Mouse (Mus musculus) limb, embryonic 12.5 days (tissue): ENCODE measurements at regions not wholly inside any gene's neighbourhood (a gene's known extent, or its start where the extent isn't known, plus 50 kb on each side); places are given as distances from the start of the nearest gene placed in this dataset.

Experiments used
- ATAC-seq: fragments of 200-750 bp; cut with Nextera tagmentation; 2 replicates; pipeline ENCODE4 v1.8.0; 2017; ENCODE audit warnings: low read depth, moderate TSS enrichment; ENCODE audit not compliant: insufficient number of reproducible peaks, insufficient read depth, low FRiP score, low TSS enrichment
- H3K27ac ChIP-seq: fragments of 300-500 bp; sonication (generic); 2 replicates; pipeline ENCODE4 v1.5.1; 2016; ENCODE audit warnings: mild to moderate bottlenecking, moderate library complexity
- H3K27me3 ChIP-seq: fragments of 300-500 bp; sonication (generic); 2 replicates; pipeline ENCODE4 v1.6.1; 2016; ENCODE audit warnings: mild to moderate bottlenecking, moderate library complexity
- H3K36me3 ChIP-seq: fragments of 300-500 bp; sonication (generic); 2 replicates; pipeline ENCODE4 v1.6.1; 2016; ENCODE audit warnings: mild to moderate bottlenecking, moderate library complexity
- H3K4me1 ChIP-seq: fragments of 300-500 bp; sonication (generic); replicated peaks from 2 replicates; pipeline ENCODE4 v1.6.1; 2016
- H3K4me2 ChIP-seq: fragments of 300-500 bp; sonication (generic); 2 replicates; pipeline ENCODE4 v1.6.1; 2016; ENCODE audit warnings: mild to moderate bottlenecking, moderate library complexity
- H3K4me3 ChIP-seq: fragments of 300-500 bp; sonication (generic); replicated peaks from 2 replicates; pipeline ENCODE4 v1.5.1; 2016; ENCODE audit warnings: mild to moderate bottlenecking
- H3K9ac ChIP-seq: fragments of 300-500 bp; sonication (generic); replicated peaks from 2 replicates; pipeline ENCODE4 v1.6.1; 2016; ENCODE audit warnings: mild to moderate bottlenecking, moderate library complexity
- H3K9me3 ChIP-seq: fragments of 300-500 bp; sonication (generic); 2 replicates; pipeline ENCODE4 v1.6.1; 2016; ENCODE audit warnings: mild to moderate bottlenecking, moderate library complexity
- WGBS: fragments of 180-500 bp; shearing (Covaris S2); methylation state at CpG from one replicate; pipeline ENCODE4 v1.1.7; 2016; 5-methylcytosine and 5-hydroxymethylcytosine counted together

- H3K4me3 ChIP-seq, result no peak overlapping the region
- H3K4me2 ChIP-seq, result no peak overlapping the region
- no peak overlapping the region for H3K9ac ChIP-seq
- H3K27me3 ChIP-seq, result no peaks in the 10 kb centered on the region
- no peaks in the 10 kb centered on the region for H3K4me1 ChIP-seq
- WGBS, result 27% methylated on average over 3 of the region's 3 CpGs
- H3K9me3 ChIP-seq, result no peaks in the 10 kb centered on the region
- no peaks in the 10 kb centered on the region for H3K36me3 ChIP-seq
- ATAC-seq, result peak; percentile 52; the same call in 1 of the 2 replicates
- H3K27ac ChIP-seq, result no peak overlapping the region
These were observed 64.4 kb upstream of the Fst start for GRCm38 (mm10) chr13:114523116-114523515.

- no peak overlapping the region for H3K9ac ChIP-seq
- H3K4me2 ChIP-seq, result no peak overlapping the region
- WGBS, result 42% methylated on average over 9 of the region's 9 CpGs
- H3K36me3 ChIP-seq, result no peaks in the 10 kb centered on the region
- H3K9me3 ChIP-seq, result no peaks in the 10 kb centered on the region
- H3K4me3 ChIP-seq, result no peak overlapping the region
- no peaks in the 10 kb centered on the region for H3K4me1 ChIP-seq
- H3K27ac ChIP-seq, result no peak overlapping the region
- no peaks in the 10 kb centered on the region for H3K27me3 ChIP-seq
- no peak for ATAC-seq
These were observed 68.1 kb upstream of the Fst start for GRCm38 (mm10) chr13:114526856-114527255.

- 89% methylated on average over 11 of the region's 11 CpGs for WGBS
- no peak overlapping the region for H3K27ac ChIP-seq
- no peaks in the 10 kb centered on the region for H3K4me1 ChIP-seq
These were observed 71.5 kb upstream of the Fst start for GRCm38 (mm10) chr13:114530171-114530774.

DNA sequence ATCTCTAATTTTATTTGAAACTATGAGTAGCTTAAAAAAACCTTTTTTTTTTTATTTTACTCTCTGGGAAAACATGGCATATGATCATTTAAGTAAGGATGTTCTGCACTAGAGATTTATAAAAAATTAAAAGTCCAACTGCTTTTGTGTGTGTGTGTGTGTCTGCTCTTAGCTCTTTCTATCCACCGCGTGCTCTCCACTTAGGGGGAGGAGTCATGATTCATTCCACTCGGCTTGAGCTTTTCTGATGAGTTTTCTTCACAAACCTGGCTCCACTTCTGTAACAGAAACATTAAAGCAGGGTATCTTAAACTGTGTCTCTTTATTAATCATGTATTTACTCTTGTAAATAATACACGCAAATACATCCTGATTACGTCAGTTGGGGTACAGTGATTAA is 73.0 kb upstream of the Fst start:
- Histone ChIP-seq H3K36me3 (no peaks in the 10 kb centered on the region), H3K4me3 (no peak overlapping the region), H3K9ac (no peak overlapping the region), H3K27ac (no peak overlapping the region), H3K9me3 (no peaks in the 10 kb centered on the region), H3K4me1 (no peaks in the 10 kb centered on the region), H3K4me2 (no peak overlapping the region), H3K27me3 (no peaks in the 10 kb centered on the region)
- 87% methylated on average over 5 of the region's 5 CpGs for WGBS
- ATAC-seq, result no peak

More at GRCm38 (mm10) chr13:114530171-114530774, 71.5 kb upstream of the Fst start:
- no peak for ATAC-seq
- H3K4me3 ChIP-seq, result no peak overlapping the region
- no peak overlapping the region for H3K9ac ChIP-seq
- no peaks in the 10 kb centered on the region for H3K9me3 ChIP-seq
- H3K27me3 ChIP-seq, result no peaks in the 10 kb centered on the region
- no peaks in the 10 kb centered on the region for H3K36me3 ChIP-seq
- no peak overlapping the region for H3K4me2 ChIP-seq

GRCm38 (mm10) chr13:114532393-114533097 is 73.8 kb upstream of the Fst start:
- no peak overlapping the region for H3K4me3 ChIP-seq
- ATAC-seq, result no peak
- no peaks in the 10 kb centered on the region for H3K27me3 ChIP-seq
- no peaks in the 10 kb centered on the region for H3K9me3 ChIP-seq
- no peak overlapping the region for H3K4me2 ChIP-seq
- no peaks in the 10 kb centered on the region for H3K4me1 ChIP-seq
- WGBS, result 83% methylated on average over 8 of the region's 8 CpGs
- no peaks in the 10 kb centered on the region for H3K36me3 ChIP-seq
- no peak overlapping the region for H3K27ac ChIP-seq
- no peak overlapping the region for H3K9ac ChIP-seq

- Histone ChIP-seq H3K27me3 (no peaks in the 10 kb centered on the region), H3K4me1 (no peaks in the 10 kb centered on the region), H3K9ac (no peak overlapping the region), H3K4me3 (no peak overlapping the region), H3K36me3 (no peaks in the 10 kb centered on the region), H3K27ac (no peak overlapping the region), H3K4me2 (no peak overlapping the region), H3K9me3 (no peaks in the 10 kb centered on the region)
- no peak for ATAC-seq
- WGBS, result 77% methylated on average over 3 of the region's 3 CpGs
These were observed 75.8 kb upstream of the Fst start for GRCm38 (mm10) chr13:114534591-114534990.

GRCm38 (mm10) chr13:114535721-114536120 is 77.0 kb upstream of the Fst start:
- no peaks in the 10 kb centered on the region for H3K36me3 ChIP-seq
- no peak overlapping the region for H3K9ac ChIP-seq
- no peak overlapping the region for H3K27ac ChIP-seq
- H3K4me2 ChIP-seq, result no peak overlapping the region
- H3K9me3 ChIP-seq, result no peaks in the 10 kb centered on the region
- no peaks in the 10 kb centered on the region for H3K4me1 ChIP-seq
- 79% methylated on average over 1 of the region's 1 CpGs for WGBS
- no peak for ATAC-seq
- no peaks in the 10 kb centered on the region for H3K27me3 ChIP-seq
- no peak overlapping the region for H3K4me3 ChIP-seq

DNA sequence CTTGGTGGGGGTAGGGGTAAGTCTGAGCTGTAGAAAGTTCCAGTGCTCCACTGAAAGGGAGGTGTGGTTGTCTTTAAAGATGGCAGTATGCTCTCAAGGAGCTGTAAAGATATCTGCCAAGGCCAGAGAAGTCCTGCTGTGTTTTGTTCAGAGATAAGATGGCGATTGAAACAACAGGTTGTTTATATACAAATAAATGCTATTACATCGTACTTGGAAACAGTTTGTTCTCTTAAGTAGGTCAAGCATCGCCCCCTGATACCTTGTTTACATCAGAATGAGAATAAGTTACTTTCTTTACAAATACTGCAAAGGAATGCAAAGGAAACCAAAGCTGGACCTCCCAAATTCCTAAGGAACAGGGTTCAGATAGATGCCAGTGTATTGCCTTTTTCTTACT is 113.0 kb upstream of the Fst start:
- Histone ChIP-seq H3K4me3 (no peak overlapping the region), H3K27me3 (no peaks in the 10 kb centered on the region), H3K4me2 (no peak overlapping the region), H3K4me1 (no peaks in the 10 kb centered on the region), H3K27ac (no peak overlapping the region), H3K9me3 (no peaks in the 10 kb centered on the region), H3K9ac (no peak overlapping the region), H3K36me3 (no peaks in the 10 kb centered on the region)
- WGBS, result 67% methylated on average over 3 of the region's 3 CpGs
- ATAC-seq, result no peak

- ATAC-seq, result no peak
- no peaks in the 10 kb centered on the region for H3K9me3 ChIP-seq
- H3K4me1 ChIP-seq, result no peaks in the 10 kb centered on the region
- H3K4me3 ChIP-seq, result no peak overlapping the region
- no peak overlapping the region for H3K4me2 ChIP-seq
- H3K9ac ChIP-seq, result no peak overlapping the region
- WGBS, result 55% methylated on average over 7 of the region's 7 CpGs
- no peaks in the 10 kb centered on the region for H3K36me3 ChIP-seq
- H3K27me3 ChIP-seq, result no peaks in the 10 kb centered on the region
- no peak overlapping the region for H3K27ac ChIP-seq
These were observed 125.8 kb upstream of the Fst start for GRCm38 (mm10) chr13:114584566-114584965.

DNA sequence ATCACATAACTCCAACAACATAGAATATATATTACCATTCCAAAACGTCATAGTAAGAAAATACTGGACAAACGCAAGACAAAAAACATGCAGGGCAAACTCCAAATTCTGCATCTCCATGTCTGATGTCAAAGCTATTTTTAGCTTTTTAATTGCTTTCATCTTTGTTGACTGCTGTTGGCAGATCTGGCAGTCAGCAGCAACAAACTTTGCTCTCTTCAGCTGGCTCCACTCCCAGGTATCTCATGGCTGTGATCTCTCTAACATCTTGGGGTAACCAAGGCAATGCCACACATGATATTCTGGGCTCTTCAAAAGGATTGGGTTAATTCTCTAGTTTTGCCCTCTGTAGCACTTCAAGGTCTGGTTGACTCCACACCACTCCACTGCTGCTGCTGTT is 128.9 kb upstream of the Fst start:
- ATAC-seq, result no peak
- Histone ChIP-seq H3K36me3 (no peaks in the 10 kb centered on the region), H3K27me3 (no peaks in the 10 kb centered on the region), H3K27ac (no peak overlapping the region), H3K4me1 (no peaks in the 10 kb centered on the region), H3K9ac (no peak overlapping the region), H3K4me2 (no peak overlapping the region), H3K4me3 (no peak overlapping the region), H3K9me3 (no peaks in the 10 kb centered on the region)
- WGBS, result 92% methylated on average over 2 of the region's 2 CpGs

GRCm38 (mm10) chr13:114603341-114603740 is 144.6 kb upstream of the Fst start:
- Histone ChIP-seq H3K36me3 (no peaks in the 10 kb centered on the region), H3K4me2 (no peak overlapping the region), H3K27ac (no peak overlapping the region), H3K9ac (no peak overlapping the region), H3K27me3 (no peaks in the 10 kb centered on the region), H3K9me3 (no peaks in the 10 kb centered on the region), H3K4me1 (no peaks in the 10 kb centered on the region), H3K4me3 (no peak overlapping the region)
- 80% methylated on average over 13 of the region's 13 CpGs for WGBS
- ATAC-seq, result no peak
